Mouse (Mus musculus) kidney, postnatal 0 days (tissue): ENCODE measurements around the gene Sdha. TPM values are rescaled to one million over a fixed set of nuclear protein-coding genes. Genes with fewer than 3 reads are reported as not detected.

ENCODE experiments used
- ATAC-seq: fragments of 200-750 bp; cut with Nextera tagmentation; replicated peaks from 2 replicates; pipeline ENCODE4 v1.8.0; 2017; ENCODE audit warnings: low read depth, moderate number of reproducible peaks, moderate TSS enrichment, moderate library complexity; ENCODE audit not compliant: low FRiP score
- DNase-seq: peaks from one replicate; pipeline ENCODE4 v3.0.0-alpha.2; 2016; ENCODE audit warnings: low spot score
- H3K27ac ChIP-seq: fragments of 300-500 bp; sonication (generic); 2 replicates; pipeline ENCODE4 v1.5.1; 2014; ENCODE audit warnings: mild to moderate bottlenecking
- H3K27me3 ChIP-seq: fragments of 300-500 bp; sonication (generic); 2 replicates; pipeline ENCODE4 v1.6.1; 2014; ENCODE audit warnings: low read length, mixed read lengths; ENCODE audit not compliant: insufficient read depth
- H3K36me3 ChIP-seq: fragments of 300-500 bp; sonication (generic); 2 replicates; pipeline ENCODE4 v1.6.1; 2014; ENCODE audit warnings: low read length, mixed read lengths; ENCODE audit not compliant: insufficient read depth
- H3K4me1 ChIP-seq: fragments of 300-500 bp; sonication (generic); replicated peaks from 2 replicates; pipeline ENCODE4 v1.6.1; 2014; ENCODE audit warnings: antibody characterized with exemption, low read length, mixed read lengths; ENCODE audit not compliant: insufficient read depth
- H3K4me2 ChIP-seq: fragments of 300-500 bp; sonication (generic); 2 replicates; pipeline ENCODE4 v1.6.1; 2014; ENCODE audit warnings: mild to moderate bottlenecking, low read length, moderate library complexity, mixed read lengths
- H3K4me3 ChIP-seq: fragments of 300-500 bp; sonication (generic); replicated peaks from 2 replicates; pipeline ENCODE4 v1.5.1; 2014; ENCODE audit warnings: low read depth, low read length
- H3K9ac ChIP-seq: fragments of 300-500 bp; sonication (generic); 2 replicates; pipeline ENCODE4 v1.6.1; 2014; ENCODE audit warnings: low read depth, low read length
- H3K9me3 ChIP-seq: fragments of 300-500 bp; sonication (generic); replicated peaks from 2 replicates; pipeline ENCODE4 v1.6.1; 2016; ENCODE audit warnings: low read length, inconsistent platforms, mixed read lengths
- CTCF ChIP-seq: IDR thresholded peaks from 2 replicates; pipeline ENCODE4 v1.5.1; 2016; ENCODE audit warnings: antibody characterized with exemption, low read depth, mild to moderate bottlenecking, moderate library complexity
- WGBS: fragments of 180-500 bp; shearing (Covaris S2); extraction: QIAGEN DNeasy Blood & Tissue Kit; methylation state at CpG from one replicate; pipeline ENCODE4 v1.1.7; 2014; 5-methylcytosine and 5-hydroxymethylcytosine counted together
- polyA plus RNA-seq: library from polyadenylated mRNA; unstranded; fragments of >200 nt; fragmentation: Nextera tagmentation; extraction: Ambion mirVana; gene quantifications from 2 replicates; pipeline ENCODE4 v1.2.1, GENCODE M21; 2015

The Sdha gene
- polyA plus RNA-seq, 1 experiment from 2014 or later = 305 TPM

DNA sequence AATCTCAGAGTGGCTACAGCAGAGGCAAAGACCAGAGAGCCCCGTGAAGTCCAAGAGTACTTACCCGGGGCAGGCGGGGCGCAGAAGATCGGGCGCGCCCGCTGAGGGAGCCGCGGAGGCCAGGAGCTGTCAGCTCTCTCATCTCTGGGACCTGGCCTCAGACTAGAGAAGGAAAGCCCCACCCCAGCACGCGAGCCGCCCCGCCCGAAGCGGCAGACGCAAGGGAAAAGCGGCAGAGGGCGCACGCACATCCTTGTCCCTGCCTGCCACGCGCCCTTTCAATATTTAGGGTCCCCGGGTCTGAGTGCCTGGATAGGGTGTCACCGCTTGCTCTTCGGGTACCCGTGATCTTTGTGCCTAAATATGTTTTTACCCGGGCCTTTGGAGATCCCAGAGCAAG is 57.9 kb downstream of the Sdha start, which contains the start of gene Ahrr:
Gene Ahrr, minus strand, starts transcription at position 165 of the 400 bp plus-strand sequence.
- H3K4me1 ChIP-seq = no peaks in the 10 kb centered on the region
- under 1% methylated on average over 26 of the region's 27 CpGs for WGBS
- H3K27ac ChIP-seq = no peak within 1 kb of the TSS
- no peaks in the 10 kb centered on the region for H3K36me3 ChIP-seq
- no peak within 1 kb of the TSS for H3K9ac ChIP-seq
- no peaks in the 10 kb centered on the region for H3K27me3 ChIP-seq
- no peaks in the 10 kb centered on the region for H3K9me3 ChIP-seq
- ATAC-seq (0 out of 2 replicates have a peak, but pooled peaks have one; percentile 57), DNase-seq (peak; percentile 58)
- TF ChIP-seq CTCF = peak; percentile 54
- no peak within 1 kb of the TSS for H3K4me3 ChIP-seq
- peak within 1 kb of the TSS; percentile 54 for H3K4me2 ChIP-seq

DNA sequence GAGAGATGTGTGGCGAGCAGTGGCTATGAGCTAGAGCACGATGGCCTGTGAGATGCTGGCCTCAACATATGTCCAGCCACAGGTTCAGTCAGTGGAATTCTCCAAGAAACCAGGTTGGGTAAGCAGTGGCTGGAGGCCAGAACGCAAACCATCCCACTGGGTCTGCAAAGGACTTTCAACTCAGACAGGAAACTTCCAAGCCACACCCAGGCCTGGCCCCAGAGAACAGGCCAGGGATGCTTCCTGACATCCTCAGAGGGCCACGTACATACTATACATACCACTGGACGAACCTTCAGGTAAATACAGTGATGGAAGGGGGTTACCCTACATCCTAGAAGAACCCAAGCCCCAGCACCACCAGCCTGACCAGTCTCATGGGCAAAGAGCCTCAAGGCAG is 60.4 kb downstream of the Sdha start:
- Histone ChIP-seq H3K4me1 (no peaks in the 10 kb centered on the region), H3K4me2 (no peak overlapping the region), H3K9me3 (no peaks in the 10 kb centered on the region), H3K4me3 (no peak overlapping the region), H3K9ac (no peak overlapping the region), H3K27ac (no peak overlapping the region), H3K36me3 (no peaks in the 10 kb centered on the region), H3K27me3 (no peaks in the 10 kb centered on the region)
- WGBS = 82% methylated on average over 5 of the region's 5 CpGs
- TF ChIP-seq CTCF = no peak
- no peak for ATAC-seq
- DNase-seq = no peak

DNA sequence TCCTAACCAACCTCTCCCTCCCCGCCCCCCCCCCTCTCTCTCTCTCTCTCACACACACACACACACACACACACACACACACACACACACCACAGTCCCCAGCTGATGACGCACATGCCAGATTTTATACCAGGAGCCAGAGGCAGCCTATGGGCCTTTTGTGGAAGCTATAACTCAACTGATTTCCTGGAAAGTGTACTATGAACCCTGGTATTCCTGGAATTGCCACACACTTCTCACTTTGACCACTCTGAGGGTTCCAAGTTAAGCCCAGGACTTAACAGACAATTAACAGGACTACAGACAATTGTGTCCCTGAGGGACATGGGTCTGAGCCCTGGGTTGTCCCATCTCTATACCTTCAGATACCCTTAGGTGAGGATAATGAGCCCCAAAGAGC is 67.8 kb downstream of the Sdha start:
- no peak for TF ChIP-seq CTCF
- WGBS = 63% methylated on average over 1 of the region's 2 CpGs
- DNase-seq = peak; percentile 10
- Histone ChIP-seq H3K4me3 (no peak overlapping the region), H3K4me2 (no peak overlapping the region), H3K27me3 (no peaks in the 10 kb centered on the region), H3K36me3 (no peaks in the 10 kb centered on the region), H3K4me1 (no peaks in the 10 kb centered on the region), H3K9ac (no peak overlapping the region), H3K9me3 (no peaks in the 10 kb centered on the region), H3K27ac (no peak overlapping the region)
- no peak for ATAC-seq

DNA sequence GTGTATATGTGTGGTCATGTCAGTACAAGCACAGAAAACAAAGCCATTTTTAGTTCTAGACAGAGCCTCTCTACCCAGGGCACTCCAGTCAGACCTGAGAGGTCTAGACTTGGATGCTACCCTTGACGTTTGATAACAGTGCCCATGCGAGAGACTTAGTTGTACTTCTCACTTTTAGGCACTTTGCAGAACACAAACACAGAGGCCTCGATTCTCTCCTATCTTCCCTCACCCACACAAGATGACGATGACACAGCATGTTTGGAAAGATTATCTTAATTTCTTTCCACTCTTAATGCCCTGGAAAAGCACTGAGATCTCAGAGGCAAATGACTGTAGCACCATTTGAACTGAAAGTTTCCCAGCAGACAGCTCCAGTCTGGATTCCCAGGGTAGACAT is 74.4 kb downstream of the Sdha start:
- no peak overlapping the region for H3K27ac ChIP-seq
- no peak overlapping the region for H3K4me2 ChIP-seq
- H3K4me3 ChIP-seq = no peak overlapping the region
- TF ChIP-seq CTCF = no peak
- H3K36me3 ChIP-seq = no peaks in the 10 kb centered on the region
- no peak overlapping the region for H3K9ac ChIP-seq
- DNase-seq = no peak
- H3K27me3 ChIP-seq = no peaks in the 10 kb centered on the region
- no peaks in the 10 kb centered on the region for H3K9me3 ChIP-seq
- H3K4me1 ChIP-seq = no peaks in the 10 kb centered on the region
- no peak for ATAC-seq
- WGBS = 82% methylated on average over 4 of the region's 4 CpGs

Other genes with a start within 250 kb of the Sdha start
- 10.3 and 10.8 TPM in 2 replicates for gene Slc9a3, start 228.8 kb downstream of the Sdha start, polyA plus RNA-seq
- gene Exoc3, start 141.5 kb downstream of the Sdha start, polyA plus RNA-seq = 59.2 and 61.2 TPM in 2 replicates
- gene Ahrr, start 57.9 kb downstream of the Sdha start, polyA plus RNA-seq = 0.45 and 0.46 TPM in 2 replicates
- gene Pdcd6, start 32.7 kb downstream of the Sdha start, polyA plus RNA-seq = 183 and 186 TPM in 2 replicates
- gene Ccdc127, start within 50 bp of the Sdha start, polyA plus RNA-seq = 42.7 and 44.1 TPM in 2 replicates
- not detected in 2 replicates for gene Lrrc14b, start 13.7 kb upstream of the Sdha start, polyA plus RNA-seq
- 6.6 and 7.1 TPM in 2 replicates for gene Zfp72, start 40.6 kb upstream of the Sdha start, polyA plus RNA-seq
- 185 and 186 TPM in 2 replicates for gene Ftl1-ps1, start 49.4 kb upstream of the Sdha start, polyA plus RNA-seq
- 18.7 and 21.6 TPM in 2 replicates for gene Zfp825, start 143.7 kb upstream of the Sdha start, polyA plus RNA-seq